Mouse (Mus musculus): ENCODE results near the gene Setd1a. TPM values are rescaled to one million over a fixed set of nuclear protein-coding genes. Genes with fewer than 3 reads are reported as not detected.

Gene Setd1a
- polyA plus RNA-seq, 1 experiment from 2014 or later = 9.2 TPM

GRCm38 (mm10) chr7:127841340-127842000 is 65.0 kb downstream of the Setd1a start:
- Histone ChIP-seq H3K4me2 (peak overlapping the region; percentile 100), H3K9me3 (replicated peaks) (no peaks in the 10 kb centered on the region), H3K4me3 (replicated peaks) (peak overlapping the region; percentile 79), H3K36me3 (replicated peaks) (peaks cover 18% of the 10 kb centered on the region), H3K27me3 (no peaks in the 10 kb centered on the region), H3K27ac (replicated peaks) (peak overlapping the region; percentile 92), H3K9ac (peak overlapping the region; percentile 78), H3K4me1 (replicated peaks) (peaks cover 30% of the 10 kb centered on the region)
- ATAC-seq (ENCODE audit: insufficient read depth) = peak; percentile 86
- WGBS (ENCODE audit: insufficient replicate concordance) = under 1% methylated on average over 46 of the region's 46 CpGs

- peak; percentile 59 for ATAC-seq (ENCODE audit: insufficient read depth)
- Histone ChIP-seq H3K4me3 (replicated peaks) (peak overlapping the region; percentile 79), H3K9me3 (replicated peaks) (no peaks in the 10 kb centered on the region), H3K4me2 (peak overlapping the region; percentile 100), H3K27ac (replicated peaks) (peak overlapping the region; percentile 92), H3K9ac (peak overlapping the region; percentile 78), H3K36me3 (replicated peaks) (peaks cover 25% of the 10 kb centered on the region), H3K4me1 (replicated peaks) (peaks cover 30% of the 10 kb centered on the region), H3K27me3 (no peaks in the 10 kb centered on the region)
- WGBS (ENCODE audit: insufficient replicate concordance) = under 1% methylated on average over 40 of the region's 40 CpGs
Measured at GRCm38 (mm10) chr7:127842001-127842718, 65.7 kb downstream of the Setd1a start.

Other genes with a start within 250 kb of the Setd1a start
- gene Tmem265, start 215.3 kb upstream of the Setd1a start, polyA plus RNA-seq (2015; fragmentation: Nextera tagmentation; extraction: Ambion mirVana) = 2.6 and 2.7 TPM in 2 replicates
- 20.0 and 24.6 TPM in 2 replicates for gene Phkg2, start 203.3 kb upstream of the Setd1a start, polyA plus RNA-seq (2015; fragmentation: Nextera tagmentation; extraction: Ambion mirVana)
- 6.4 and 8.3 TPM in 2 replicates for gene Ccdc189, start 188.1 kb upstream of the Setd1a start, polyA plus RNA-seq (2015; fragmentation: Nextera tagmentation; extraction: Ambion mirVana)
- gene Rnf40, start 187.9 kb upstream of the Setd1a start, polyA plus RNA-seq (2015; fragmentation: Nextera tagmentation; extraction: Ambion mirVana) = 18.3 and 19.5 TPM in 2 replicates
- gene Zfp629, start 160.9 kb upstream of the Setd1a start, polyA plus RNA-seq (2015; fragmentation: Nextera tagmentation; extraction: Ambion mirVana) = 1.2 and 1.6 TPM in 2 replicates
- 22.9 and 23.7 TPM in 2 replicates for gene Bcl7c, start 67.7 kb upstream of the Setd1a start, polyA plus RNA-seq (2015; fragmentation: Nextera tagmentation; extraction: Ambion mirVana)
- gene Ctf1, start 63.9 kb upstream of the Setd1a start, polyA plus RNA-seq (2015; fragmentation: Nextera tagmentation; extraction: Ambion mirVana) = 2.7 and 2.8 TPM in 2 replicates
- gene Ctf2, start 44.5 kb upstream of the Setd1a start, polyA plus RNA-seq (2015; fragmentation: Nextera tagmentation; extraction: Ambion mirVana) = 0.06 and 0.10 TPM in 2 replicates
- gene Fbxl19, start 32.1 kb upstream of the Setd1a start, polyA plus RNA-seq (2015; fragmentation: Nextera tagmentation; extraction: Ambion mirVana) = 2.8 and 2.9 TPM in 2 replicates
- 11.0 and 13.1 TPM in 2 replicates for gene Orai3, start 6.9 kb upstream of the Setd1a start, polyA plus RNA-seq (2015; fragmentation: Nextera tagmentation; extraction: Ambion mirVana)
- gene Gm49388, start 8.9 kb downstream of the Setd1a start, polyA plus RNA-seq (2015; fragmentation: Nextera tagmentation; extraction: Ambion mirVana) = not detected in 2 replicates
- gene Hsd3b7, start 23.9 kb downstream of the Setd1a start, polyA plus RNA-seq (2015; fragmentation: Nextera tagmentation; extraction: Ambion mirVana) = 55.9 and 75.3 TPM in 2 replicates
- gene Stx4a, start 47.6 kb downstream of the Setd1a start, polyA plus RNA-seq (2015; fragmentation: Nextera tagmentation; extraction: Ambion mirVana) = 14.6 and 14.9 TPM in 2 replicates
- gene Stx1b, start 47.9 kb downstream of the Setd1a start, polyA plus RNA-seq (2015; fragmentation: Nextera tagmentation; extraction: Ambion mirVana) = 0.43 and 0.44 TPM in 2 replicates
- gene Zfp646, start 99.6 kb downstream of the Setd1a start, polyA plus RNA-seq (2015; fragmentation: Nextera tagmentation; extraction: Ambion mirVana) = 3.8 and 5.0 TPM in 2 replicates
- 5.7 and 6.8 TPM in 2 replicates for gene Zfp668, start 100.2 kb downstream of the Setd1a start, polyA plus RNA-seq (2015; fragmentation: Nextera tagmentation; extraction: Ambion mirVana)
- 0.21 and 0.46 TPM in 2 replicates for gene Prss53, start 114.3 kb downstream of the Setd1a start, polyA plus RNA-seq (2015; fragmentation: Nextera tagmentation; extraction: Ambion mirVana)
- not detected in 2 replicates for gene Gm21974, start 118.8 kb downstream of the Setd1a start, polyA plus RNA-seq (2015; fragmentation: Nextera tagmentation; extraction: Ambion mirVana)
- gene Vkorc1, start 118.9 kb downstream of the Setd1a start, polyA plus RNA-seq (2015; fragmentation: Nextera tagmentation; extraction: Ambion mirVana) = 122 and 141 TPM in 2 replicates
- gene Bckdk, start 127.4 kb downstream of the Setd1a start, polyA plus RNA-seq (2015; fragmentation: Nextera tagmentation; extraction: Ambion mirVana) = 51.5 and 59.2 TPM in 2 replicates
- 15.0 TPM in 2 replicates for gene Kat8, start 135.8 kb downstream of the Setd1a start, polyA plus RNA-seq (2015; fragmentation: Nextera tagmentation; extraction: Ambion mirVana)
- 13.9 and 17.4 TPM in 2 replicates for gene Prss8, start 153.4 kb downstream of the Setd1a start, polyA plus RNA-seq (2015; fragmentation: Nextera tagmentation; extraction: Ambion mirVana)
- 2.7 and 3.3 TPM in 2 replicates for gene Prss36, start 170.1 kb downstream of the Setd1a start, polyA plus RNA-seq (2015; fragmentation: Nextera tagmentation; extraction: Ambion mirVana)
- 120 and 123 TPM in 2 replicates for gene Fus, start 190.8 kb downstream of the Setd1a start, polyA plus RNA-seq (2015; fragmentation: Nextera tagmentation; extraction: Ambion mirVana)
- gene Pycard, start 217.2 kb downstream of the Setd1a start, polyA plus RNA-seq (2015; fragmentation: Nextera tagmentation; extraction: Ambion mirVana) = 24.9 and 29.1 TPM in 2 replicates
- 0.25 and 0.38 TPM in 2 replicates for gene Trim72, start 227.3 kb downstream of the Setd1a start, polyA plus RNA-seq (2015; fragmentation: Nextera tagmentation; extraction: Ambion mirVana)